Mouse (Mus musculus): ENCODE results near the gene F8a.
A peak's percentile ranks its signal among the peaks of the same experiment; 100 is the strongest.
"Not testable (repeated sequence)": the region's sequence is repeated elsewhere in the genome, so short reads cannot be mapped to it uniquely, and the experiment has no call there.

Gene F8a

GRCm38 (mm10) chrX:73227914-73228605 is at the start of gene F8a:
F8a (plus strand) TSS chrX:73228291.
- DNase-seq (ENCODE audit: low spot score in 2 of 2): peak; percentile 36 to 74

DNA sequence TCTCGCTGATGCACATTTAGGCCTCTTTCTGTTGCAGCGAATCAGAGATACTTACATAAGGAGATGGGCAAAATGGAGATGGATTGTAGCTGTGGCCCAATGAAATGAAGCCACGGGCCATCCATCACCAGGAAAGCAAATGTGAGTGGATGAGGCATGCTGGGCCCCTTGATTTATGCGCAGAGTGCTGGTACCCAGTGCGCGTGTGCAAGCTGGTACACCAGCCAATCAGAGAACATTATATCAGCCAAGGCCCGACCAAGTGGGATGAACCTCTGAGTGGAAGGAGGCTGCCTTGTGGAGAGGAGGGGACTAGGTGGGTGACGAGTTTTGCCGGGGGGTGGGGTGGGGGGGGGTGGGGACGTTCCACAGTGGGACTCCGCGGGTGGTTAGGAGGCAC is 36.2 kb upstream of the F8a start, which contains the start of gene Xlr3b:
Xlr3b (plus strand) TSS at position 274 of the 400 bp plus-strand sequence.
- DNase-seq (ENCODE audit: low spot score in 2 of 2): not testable (repeated sequence)

DNA sequence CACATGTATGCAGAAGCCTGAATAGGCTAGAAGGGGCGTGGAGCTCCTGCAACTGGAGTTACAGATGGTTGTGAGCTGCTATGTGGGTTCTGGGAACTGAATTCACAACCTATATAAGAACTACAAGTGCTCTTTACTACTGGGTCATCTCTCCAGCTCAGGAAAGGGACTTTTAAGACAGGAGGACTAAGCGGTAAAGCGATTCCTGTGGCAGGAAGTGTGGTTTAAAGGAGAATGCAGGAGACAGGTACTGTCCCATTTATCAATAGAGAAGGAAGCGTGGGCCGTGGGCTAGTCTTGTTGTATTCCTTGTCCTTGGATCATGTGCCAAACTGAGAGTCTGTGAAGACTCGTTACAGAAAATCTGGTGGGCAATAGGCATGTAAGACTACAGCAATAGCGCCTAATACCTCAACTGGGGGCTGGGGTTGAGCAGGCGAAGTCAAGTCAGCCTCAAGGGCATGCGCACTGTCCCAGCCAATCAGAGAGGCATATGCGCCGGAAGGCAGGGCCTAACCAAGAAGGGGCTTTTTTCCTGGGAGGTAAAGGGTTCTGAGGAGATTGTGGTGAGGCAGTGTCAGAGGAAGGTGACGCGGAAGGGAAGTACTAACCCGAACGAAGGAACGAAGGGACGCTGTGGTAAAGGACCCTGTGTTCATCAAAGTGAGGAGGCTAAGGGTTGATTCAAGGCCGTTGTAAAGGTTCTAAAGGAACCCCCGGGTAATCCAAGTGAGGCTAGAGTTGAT is 14.1 kb upstream of the F8a start, which contains the start of gene Xlr4b:
Xlr4b (plus strand) TSS at position 515 of the 746 bp plus-strand sequence.
- DNase-seq (ENCODE audit: low spot score in 2 of 2): not testable (repeated sequence)

- no peak for DNase-seq (ENCODE audit: low spot score in 2 of 2)
These were observed 2.7 kb upstream of the F8a start for GRCm38 (mm10) chrX:73225365-73225764.

- DNase-seq (ENCODE audit: low spot score in 2 of 2): peak; percentile 24 to 49
These were observed 619 bp downstream of the F8a start for GRCm38 (mm10) chrX:73228606-73229214.

DNA sequence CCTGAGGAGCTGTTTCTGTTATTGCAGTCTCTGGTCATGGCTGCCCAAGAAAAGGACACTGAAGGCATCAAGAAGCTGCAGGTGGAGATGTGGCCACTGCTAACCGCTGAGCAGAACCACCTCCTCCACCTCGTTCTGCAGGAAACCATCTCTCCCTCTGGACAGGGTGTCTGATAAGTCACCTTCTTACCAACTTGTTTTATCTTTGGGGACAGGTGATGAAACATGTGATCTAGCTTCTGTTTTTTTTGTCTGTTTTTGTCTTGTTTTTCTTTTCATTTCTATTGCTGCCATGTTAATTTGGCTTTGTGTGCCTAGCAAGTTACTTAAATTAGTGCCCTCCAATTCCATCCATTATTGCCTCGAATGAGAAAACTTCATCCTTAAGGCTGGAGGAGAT is 1.2 kb downstream of the F8a start:
- no peak for DNase-seq (ENCODE audit: low spot score in 2 of 2)

DNA sequence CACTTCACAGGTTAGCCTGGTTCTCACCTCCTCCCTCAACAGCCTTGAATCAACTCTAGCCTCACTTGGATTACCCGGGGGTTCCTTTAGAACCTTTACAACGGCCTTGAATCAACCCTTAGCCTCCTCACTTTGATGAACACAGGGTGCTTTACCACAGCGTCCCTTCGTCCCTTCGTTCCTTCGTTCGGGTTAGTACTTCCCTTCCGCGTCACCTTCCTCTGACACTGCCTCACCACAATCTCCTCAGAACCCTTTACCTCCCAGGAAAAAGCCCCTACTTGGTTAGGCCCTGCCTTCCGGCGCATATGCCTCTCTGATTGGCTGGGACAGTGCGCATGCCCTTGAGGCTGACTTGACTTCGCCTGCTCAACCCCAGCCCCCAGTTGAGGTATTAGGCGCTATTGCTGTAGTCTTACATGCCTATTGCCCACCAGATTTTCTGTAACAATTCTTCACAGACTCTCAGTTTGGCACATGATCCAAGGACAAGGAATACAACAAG is 14.8 kb downstream of the F8a start, which contains the start of gene Xlr4c:
Xlr4c (minus strand) TSS at position 310 of the 505 bp plus-strand sequence.
- not testable (repeated sequence) for DNase-seq (ENCODE audit: low spot score in 2 of 2)

- DNase-seq (ENCODE audit: low spot score in 2 of 2): not testable (repeated sequence)
These were observed 34.3 kb downstream of the F8a start for GRCm38 (mm10) chrX:73262428-73262827.

- DNase-seq (ENCODE audit: low spot score in 2 of 2): not testable (repeated sequence)
These were observed 37.2 kb downstream of the F8a start, which contains the start of gene Xlr3c for GRCm38 (mm10) chrX:73265270-73265669. Xlr3c (minus strand) TSS chrX:73265390.
